Mouse (Mus musculus): ENCODE data around the gene Serpina12.
A peak's percentile ranks its signal among the peaks of the same experiment; 100 is the strongest.

Gene Serpina12

GRCm38 (mm10) chr12:104044343-104044742 lies at the start of gene Serpina12:
TSS of gene Serpina12 (minus strand) at chr12:104044443.
- no peak for DNase-seq (ENCODE audit: low read depth, low spot score)

- DNase-seq (ENCODE audit: low read depth, low spot score), result no peak
These were observed 47.1 kb upstream of the Serpina12 start for GRCm38 (mm10) chr12:104091303-104091702.

GRCm38 (mm10) chr12:104090119-104090518 lies 45.9 kb upstream of the Serpina12 start:
- no peak for DNase-seq (ENCODE audit: low read depth, low spot score)

- DNase-seq (ENCODE audit: low read depth, low spot score), result no peak
These were observed 28.0 kb upstream of the Serpina12 start for GRCm38 (mm10) chr12:104072286-104072685.

GRCm38 (mm10) chr12:104071708-104072107 lies 27.5 kb upstream of the Serpina12 start:
- no peak for DNase-seq (ENCODE audit: low read depth, low spot score)

GRCm38 (mm10) chr12:104069620-104070019 lies 25.4 kb upstream of the Serpina12 start:
- DNase-seq (ENCODE audit: low read depth, low spot score), result peak; percentile 30

GRCm38 (mm10) chr12:104067549-104067948 lies 23.3 kb upstream of the Serpina12 start:
- peak; percentile 42 for DNase-seq (ENCODE audit: low read depth, low spot score)

GRCm38 (mm10) chr12:104066241-104066640 lies 22.0 kb upstream of the Serpina12 start:
- DNase-seq (ENCODE audit: low read depth, low spot score), result no peak

GRCm38 (mm10) chr12:104064996-104065395 lies 20.8 kb upstream of the Serpina12 start:
- no peak for DNase-seq (ENCODE audit: low read depth, low spot score)

GRCm38 (mm10) chr12:104064532-104064931 lies 20.3 kb upstream of the Serpina12 start:
- no peak for DNase-seq (ENCODE audit: low read depth, low spot score)

- DNase-seq (ENCODE audit: low read depth, low spot score), result no peak
These were observed 17.6 kb upstream of the Serpina12 start for GRCm38 (mm10) chr12:104061862-104062261.

- no peak for DNase-seq (ENCODE audit: low read depth, low spot score)
These were observed 15.9 kb upstream of the Serpina12 start for GRCm38 (mm10) chr12:104060126-104060525.

- DNase-seq (ENCODE audit: low read depth, low spot score), result no peak
These were observed 13.3 kb upstream of the Serpina12 start for GRCm38 (mm10) chr12:104057531-104057930.

- DNase-seq (ENCODE audit: low read depth, low spot score), result no peak
These were observed 12.8 kb upstream of the Serpina12 start for GRCm38 (mm10) chr12:104057050-104057449.

GRCm38 (mm10) chr12:104055755-104056154 lies 11.5 kb upstream of the Serpina12 start:
- DNase-seq (ENCODE audit: low read depth, low spot score), result no peak

- DNase-seq (ENCODE audit: low read depth, low spot score), result no peak
These were observed 9.8 kb upstream of the Serpina12 start for GRCm38 (mm10) chr12:104053995-104054394.

- DNase-seq (ENCODE audit: low read depth, low spot score), result no peak
These were observed 1.5 kb upstream of the Serpina12 start for GRCm38 (mm10) chr12:104045713-104046112.

- DNase-seq (ENCODE audit: low read depth, low spot score), result no peak
These were observed 1.5 kb downstream of the Serpina12 start for GRCm38 (mm10) chr12:104042753-104043152.

GRCm38 (mm10) chr12:104041401-104041800 lies 2.8 kb downstream of the Serpina12 start:
- DNase-seq (ENCODE audit: low read depth, low spot score), result no peak

- no peak for DNase-seq (ENCODE audit: low read depth, low spot score)
These were observed 6.1 kb downstream of the Serpina12 start for GRCm38 (mm10) chr12:104038181-104038580.

GRCm38 (mm10) chr12:104033752-104034151 lies 10.5 kb downstream of the Serpina12 start:
- no peak for DNase-seq (ENCODE audit: low read depth, low spot score)

- DNase-seq (ENCODE audit: low read depth, low spot score), result no peak
These were observed 14.3 kb downstream of the Serpina12 start for GRCm38 (mm10) chr12:104029986-104030385.

GRCm38 (mm10) chr12:104015280-104015679 lies 29.0 kb downstream of the Serpina12 start:
- no peak for DNase-seq (ENCODE audit: low read depth, low spot score)

- no peak for DNase-seq (ENCODE audit: low read depth, low spot score)
These were observed 30.6 kb downstream of the Serpina12 start, which contains the start of gene Serpina9 for GRCm38 (mm10) chr12:104013620-104014019. TSS of gene Serpina9 (minus strand) at chr12:104013755.
